Mouse (Mus musculus) CD4-positive, CD25-positive, alpha-beta regulatory T cell, adult 2 months (primary cell): ENCODE results near the gene Itsn1.
A peak's percentile ranks its signal among the peaks of the same experiment; 100 is the strongest.

Experiments used
- DNase-seq: peaks from one replicate; pipeline ENCODE4 v3.0.0-alpha.2; 2012; ENCODE audit warnings: low read depth, low spot score

The Itsn1 gene

DNA sequence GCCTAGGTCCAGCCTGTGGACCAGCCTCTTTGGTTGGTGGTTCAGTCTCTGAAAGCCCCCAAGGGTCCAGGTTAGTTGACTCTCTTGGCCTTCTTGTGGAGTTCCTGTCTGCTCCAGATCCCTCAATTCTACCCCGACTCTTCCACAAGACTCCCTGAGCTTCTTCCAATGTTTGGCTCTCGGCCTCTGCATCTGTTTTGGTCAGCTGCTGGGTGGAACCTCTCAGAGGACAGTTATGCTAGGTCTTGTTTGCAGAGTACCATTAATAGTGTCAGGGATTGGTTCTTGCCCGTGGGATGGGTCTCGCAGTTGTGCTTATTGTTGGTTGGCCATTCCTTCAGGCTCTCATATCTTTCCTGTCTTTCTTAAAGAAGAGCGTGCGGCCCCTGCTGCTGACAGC lies 39.5 kb downstream of the Itsn1 start:
- DNase-seq: no peak

DNA sequence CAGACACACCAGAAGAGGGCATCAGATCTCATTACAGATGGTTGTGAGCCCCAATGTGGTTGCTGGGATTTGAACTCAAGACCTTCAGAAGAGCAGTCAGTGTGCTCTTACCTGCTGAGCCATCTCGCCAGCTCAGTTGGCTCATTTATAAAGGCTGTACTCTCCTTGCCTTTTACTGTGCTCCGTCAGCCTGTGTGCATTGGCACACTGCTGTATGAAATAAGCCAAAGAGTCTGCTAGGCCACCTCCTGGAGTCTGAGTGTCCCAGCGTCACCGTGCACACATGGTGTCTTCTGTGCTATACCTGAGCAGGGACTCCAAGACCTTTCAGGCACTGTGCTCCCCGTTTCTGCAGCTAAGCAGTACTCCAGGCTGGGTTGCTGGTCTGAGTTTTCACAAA lies 40.8 kb downstream of the Itsn1 start:
- DNase-seq: no peak

DNA sequence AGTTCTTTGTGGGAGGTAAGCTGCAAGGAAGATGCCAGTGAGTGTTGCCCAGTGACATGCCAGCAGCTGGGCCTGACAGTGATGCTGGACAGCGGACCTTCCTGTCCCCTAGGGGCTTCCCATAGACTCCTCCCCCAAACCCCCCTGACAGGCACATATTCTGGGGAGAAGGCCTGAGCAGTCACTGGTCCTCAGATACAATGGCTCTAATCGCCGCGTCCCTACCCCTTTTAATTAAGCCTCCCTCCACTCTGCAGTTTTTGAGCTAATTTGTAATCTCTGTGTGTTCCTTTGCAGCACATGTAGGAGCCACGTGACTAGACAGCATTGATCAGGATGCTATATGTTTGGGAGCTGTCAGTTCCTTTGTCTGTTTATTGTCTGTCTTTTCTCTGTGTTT lies 41.6 kb downstream of the Itsn1 start:
- DNase-seq: no peak

DNA sequence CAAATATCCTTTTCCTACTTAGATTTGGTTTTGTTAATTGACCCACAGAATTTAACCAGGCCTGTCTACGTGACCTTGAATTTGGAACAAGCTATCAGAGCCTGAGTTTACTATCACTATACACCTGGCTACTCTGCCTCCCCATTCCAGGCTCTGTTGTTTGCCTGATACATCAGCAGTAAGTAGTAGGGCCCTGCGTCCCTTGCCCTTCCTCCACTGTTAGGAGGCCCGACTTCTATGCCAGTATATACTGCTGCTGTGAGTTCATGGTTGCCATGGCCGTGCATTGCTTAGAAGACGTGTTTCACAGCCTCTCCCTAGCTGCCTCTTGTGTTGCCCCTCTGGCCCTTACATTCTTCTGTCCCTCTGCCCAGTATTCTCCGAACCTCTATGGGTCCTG lies 42.3 kb downstream of the Itsn1 start:
- DNase-seq: no peak

DNA sequence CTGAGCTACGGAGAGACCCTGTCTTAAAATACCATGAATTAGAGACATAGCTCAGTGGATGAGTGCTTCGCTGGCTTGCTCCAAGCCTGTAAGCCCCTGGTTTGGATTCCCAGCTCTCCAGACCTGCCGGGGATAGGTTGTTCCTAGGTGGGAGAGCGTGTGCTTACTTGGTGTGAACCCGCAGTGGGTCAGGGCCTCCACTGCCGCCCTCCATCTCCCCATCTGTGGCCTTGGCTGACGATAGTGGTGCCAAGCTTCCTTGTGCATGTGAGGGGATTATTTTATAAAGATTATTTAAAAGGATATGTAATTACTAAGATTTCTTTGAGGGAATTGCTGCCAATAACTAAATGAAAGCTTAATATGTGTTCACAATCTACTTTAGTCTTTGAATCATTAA lies 43.5 kb downstream of the Itsn1 start:
- no peak for DNase-seq

DNA sequence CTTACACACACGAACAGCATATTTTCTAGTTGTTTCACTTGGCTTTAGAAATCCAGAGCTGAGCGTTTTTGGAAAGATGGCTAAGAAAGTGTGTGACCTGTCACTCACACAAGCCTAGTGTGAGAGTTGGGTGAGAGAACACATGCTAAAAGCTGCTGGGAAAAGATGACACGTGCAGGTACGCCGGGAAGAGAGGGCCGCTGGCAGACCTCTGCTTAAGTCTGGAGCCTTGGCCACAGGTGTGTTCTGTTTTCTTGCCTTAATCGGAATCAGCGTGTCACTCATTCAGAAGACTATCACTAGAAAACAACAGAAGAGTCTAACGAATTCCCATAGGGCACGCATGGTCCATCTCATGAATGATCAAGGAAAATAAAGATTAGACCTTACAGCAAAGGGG lies 50.5 kb downstream of the Itsn1 start:
- DNase-seq: no peak

DNA sequence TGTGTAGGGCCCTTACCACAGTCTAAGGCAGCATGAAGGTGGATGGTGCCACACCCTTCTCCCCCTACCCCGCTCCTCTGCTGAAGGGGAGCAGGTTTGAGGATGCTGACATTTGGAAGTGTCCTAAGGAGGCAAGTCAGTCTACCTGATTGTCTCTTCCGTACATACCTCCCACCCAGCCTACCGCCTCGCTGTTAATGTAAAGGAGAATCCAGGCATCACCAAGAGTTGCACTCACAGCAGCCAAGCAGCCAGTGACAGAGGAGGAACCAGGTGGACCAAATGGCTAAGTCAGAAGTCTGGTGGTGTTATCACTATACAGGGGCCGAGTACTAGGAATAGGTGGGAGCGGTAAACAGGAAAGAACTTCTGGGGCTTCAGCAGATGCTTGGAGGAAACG lies 51.1 kb downstream of the Itsn1 start:
- no peak for DNase-seq

DNA sequence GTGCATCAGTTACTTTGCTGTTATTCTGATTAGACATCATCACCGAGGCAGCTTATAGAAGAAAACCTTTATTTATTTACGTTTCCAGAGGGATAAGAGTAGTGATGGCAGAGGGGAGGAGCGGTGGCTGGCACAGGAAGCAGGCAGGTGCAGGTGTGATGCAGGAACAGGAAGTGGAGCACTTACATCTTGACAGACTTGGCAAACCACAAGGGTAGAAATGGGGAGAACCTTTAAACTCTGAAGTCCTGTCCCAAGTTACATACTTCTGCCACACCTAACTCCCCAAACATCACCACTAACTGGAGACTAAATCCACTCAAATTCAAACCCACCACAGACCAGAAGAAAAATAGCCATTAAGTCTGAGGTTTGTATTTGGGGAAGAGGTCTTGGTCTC lies 51.7 kb downstream of the Itsn1 start:
- DNase-seq: peak; percentile 58

DNA sequence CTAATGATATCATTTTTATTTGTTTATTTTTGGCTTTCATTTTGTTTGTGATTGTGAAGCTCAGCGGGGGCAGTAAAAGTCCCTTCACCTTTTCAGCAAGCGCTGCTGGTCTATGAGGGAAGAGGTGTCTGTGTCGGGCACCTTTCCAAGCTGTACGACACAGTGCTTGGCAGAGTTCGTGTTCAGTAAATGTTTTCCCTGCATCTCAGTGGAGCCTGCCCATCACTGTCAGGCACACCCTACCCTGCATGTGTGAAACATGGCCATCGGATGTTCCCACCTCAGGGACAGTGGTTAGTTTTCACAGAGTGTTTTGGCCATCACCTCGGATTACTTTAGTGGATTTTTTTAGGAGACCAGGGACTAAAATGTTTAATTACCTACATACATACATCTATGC lies 54.1 kb downstream of the Itsn1 start:
- no peak for DNase-seq

DNA sequence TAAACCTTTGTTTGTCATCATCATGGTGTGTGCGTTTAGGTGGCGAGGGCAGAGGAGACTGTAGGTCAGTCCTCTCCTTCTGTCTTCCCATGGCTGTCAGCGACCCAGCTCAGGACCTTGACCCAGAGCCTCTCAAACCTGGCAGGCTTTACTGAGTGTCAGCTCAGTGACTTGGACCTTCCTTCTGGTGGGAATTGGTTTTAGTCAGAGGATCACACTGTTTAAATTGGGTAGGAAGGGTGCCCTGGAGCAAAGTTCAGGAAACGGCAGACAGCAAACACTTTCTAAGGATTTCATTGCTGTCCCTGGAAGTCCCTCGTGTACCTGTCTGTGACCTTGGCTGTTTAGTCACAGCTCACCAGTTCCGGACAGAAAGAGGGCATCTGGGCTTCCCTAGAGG lies 55.2 kb downstream of the Itsn1 start:
- DNase-seq: no peak

DNA sequence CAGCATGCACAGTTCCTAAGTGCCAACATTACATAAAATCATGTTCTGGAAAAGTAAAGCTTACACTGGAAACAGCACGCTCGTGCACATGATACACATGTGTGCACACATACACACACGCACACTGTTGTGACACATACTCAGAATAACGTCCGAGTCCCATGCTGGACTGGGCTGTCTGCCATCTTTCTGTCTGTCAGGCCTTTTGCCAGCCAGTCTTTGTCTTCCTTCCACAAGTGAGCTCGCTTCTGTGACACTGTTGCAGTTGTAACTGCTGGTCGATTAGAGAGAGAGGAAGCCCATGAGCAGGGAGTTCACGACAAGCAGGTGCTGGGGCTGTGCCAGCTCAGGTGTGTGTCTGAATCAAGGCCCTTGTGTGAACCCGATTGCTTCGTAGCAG lies 57.3 kb downstream of the Itsn1 start:
- no peak for DNase-seq

DNA sequence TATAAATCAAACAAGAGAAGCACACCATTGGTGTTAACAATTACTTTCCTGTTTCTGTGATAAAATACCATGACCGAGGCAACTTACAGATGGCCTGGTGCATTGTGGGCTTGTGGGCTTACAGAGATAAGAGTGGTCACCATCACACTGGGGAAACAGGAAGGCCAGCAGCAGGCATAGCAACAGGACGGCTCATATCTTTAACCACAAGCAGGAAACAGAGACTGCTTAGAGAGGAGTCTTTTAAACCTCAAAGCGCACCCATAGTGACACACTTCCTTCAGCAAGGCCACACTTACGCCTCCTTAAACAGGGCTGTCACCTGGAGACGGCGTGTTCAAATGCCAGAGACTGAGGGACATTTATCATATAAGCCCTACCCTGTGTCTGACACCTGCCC lies 60.6 kb downstream of the Itsn1 start:
- DNase-seq: peak; percentile 65

DNA sequence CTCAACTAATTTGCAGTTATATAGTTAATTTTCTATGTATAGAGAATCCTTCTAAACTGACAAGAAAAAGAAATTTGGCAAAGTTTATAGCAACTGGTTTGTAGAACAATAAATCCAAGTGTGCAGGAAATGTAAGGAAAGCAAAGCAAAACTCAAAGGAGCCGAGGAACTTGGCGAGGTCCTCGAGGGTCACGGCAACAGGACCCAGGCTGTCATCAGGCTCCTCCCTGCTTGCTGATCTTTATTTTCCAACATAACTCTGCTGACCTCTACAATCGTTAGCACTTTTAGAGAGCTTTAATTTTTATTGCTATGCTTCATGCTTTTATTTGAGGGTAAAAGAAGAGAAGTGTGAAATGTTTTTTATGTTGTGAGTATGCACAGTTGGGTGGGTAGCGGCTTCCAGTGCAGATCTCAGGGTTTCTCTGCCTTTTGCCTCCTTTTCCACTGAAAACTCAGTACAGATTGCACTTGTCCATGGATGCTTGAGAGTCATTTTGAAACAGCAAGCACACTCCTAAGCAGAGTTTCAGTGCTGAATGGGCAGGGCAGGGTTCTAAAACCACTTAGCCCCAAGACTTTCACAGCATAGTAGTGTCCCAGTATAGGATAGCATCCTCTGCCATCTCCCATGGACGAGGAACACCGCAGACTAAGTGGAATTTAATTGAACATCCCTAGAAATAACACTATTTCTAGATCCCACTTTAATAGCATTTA lies 63.6 kb downstream of the Itsn1 start:
- DNase-seq: no peak

DNA sequence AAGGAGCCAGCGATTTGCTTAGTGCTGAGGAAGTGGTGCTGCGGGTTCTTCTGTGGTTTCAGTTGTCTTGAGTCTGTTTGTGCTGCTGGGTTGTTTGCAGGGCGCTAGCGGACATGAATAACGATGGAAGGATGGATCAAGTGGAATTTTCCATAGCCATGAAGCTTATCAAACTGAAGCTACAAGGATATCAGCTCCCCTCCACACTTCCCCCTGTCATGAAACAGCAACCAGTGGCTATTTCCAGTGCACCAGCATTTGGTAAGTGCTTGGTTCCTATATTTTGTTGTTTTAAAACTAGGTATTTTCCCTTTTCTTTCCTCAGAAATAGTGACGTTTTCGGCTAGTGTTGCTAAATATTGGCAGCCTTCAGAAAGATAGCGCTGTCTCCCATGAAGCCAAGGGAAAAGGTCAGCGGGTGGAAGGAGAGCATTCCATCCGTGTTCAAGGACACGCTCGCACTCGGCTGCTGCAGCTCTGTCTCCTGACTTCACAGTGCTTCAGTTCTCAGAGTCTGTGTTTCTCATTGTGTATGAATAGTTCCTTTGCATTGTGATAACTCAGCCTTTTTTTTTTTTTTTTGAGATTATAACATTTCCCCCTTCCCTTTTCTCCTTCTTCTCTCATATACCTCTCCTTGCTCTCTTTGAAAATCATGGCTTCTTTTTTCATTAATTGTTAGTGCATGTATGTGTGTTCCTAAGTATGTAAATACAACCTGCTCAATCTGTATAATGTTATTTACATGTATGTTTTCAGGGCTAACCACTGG lies 64.6 kb downstream of the Itsn1 start:
- peak; percentile 27 for DNase-seq

DNA sequence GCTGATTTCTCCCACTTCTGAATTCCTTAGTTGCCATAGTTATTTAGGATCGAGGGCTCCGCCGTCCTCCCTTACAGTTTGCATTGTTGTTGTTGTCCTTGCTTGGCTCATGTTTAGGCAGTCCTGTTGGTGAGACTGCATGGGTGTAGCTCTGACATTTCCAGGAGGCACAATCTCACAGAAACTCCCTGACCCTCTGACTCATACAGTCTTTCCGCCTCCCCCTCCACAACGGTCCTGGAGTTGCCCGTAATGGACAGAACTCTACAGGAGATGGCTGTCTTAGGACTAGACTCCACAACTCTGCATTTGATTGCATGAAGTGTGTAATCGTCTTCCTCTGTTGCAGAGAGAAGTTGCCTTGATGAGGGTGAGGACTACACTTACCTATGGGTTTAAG lies 65.2 kb downstream of the Itsn1 start:
- DNase-seq: no peak

DNA sequence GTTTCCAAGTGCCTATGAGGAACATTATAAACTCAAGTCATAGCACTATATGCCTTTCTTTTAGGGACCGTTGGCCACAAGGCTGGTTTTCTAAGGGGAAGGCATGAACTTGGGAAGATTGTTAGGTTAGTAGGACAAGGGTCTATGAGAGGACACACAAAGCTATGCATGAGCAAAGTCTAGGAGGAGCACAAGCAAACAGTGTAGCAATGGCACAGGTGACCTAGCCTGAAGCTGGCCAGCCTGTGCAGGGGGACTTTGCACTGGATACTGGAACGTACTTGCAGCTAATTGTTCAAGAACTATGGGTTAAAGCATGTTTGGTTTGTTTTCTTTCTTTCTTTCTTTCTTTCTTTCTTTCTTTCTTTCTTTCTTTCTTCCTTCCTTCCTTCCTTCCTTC lies 66.0 kb downstream of the Itsn1 start:
- no peak for DNase-seq

DNA sequence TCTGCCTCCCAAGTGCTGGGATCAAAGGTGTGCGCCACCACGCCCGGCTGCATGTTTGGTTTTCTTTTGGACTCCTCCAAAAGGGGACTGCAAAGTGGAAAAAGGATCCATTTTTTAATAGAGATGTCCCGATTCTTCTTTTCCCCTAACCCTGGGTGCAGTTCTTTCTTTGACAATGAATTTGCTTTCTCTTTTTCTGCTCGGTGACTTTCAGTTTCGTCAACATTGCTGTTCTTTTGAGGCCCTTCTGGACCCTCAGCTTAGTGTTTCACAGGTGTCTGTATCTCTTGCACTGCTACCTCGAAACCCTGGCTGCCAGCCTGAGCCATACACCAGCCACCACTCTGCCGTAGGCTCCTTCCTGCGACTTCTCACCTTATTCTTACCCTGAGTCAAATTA lies 66.5 kb downstream of the Itsn1 start:
- no peak for DNase-seq

DNA sequence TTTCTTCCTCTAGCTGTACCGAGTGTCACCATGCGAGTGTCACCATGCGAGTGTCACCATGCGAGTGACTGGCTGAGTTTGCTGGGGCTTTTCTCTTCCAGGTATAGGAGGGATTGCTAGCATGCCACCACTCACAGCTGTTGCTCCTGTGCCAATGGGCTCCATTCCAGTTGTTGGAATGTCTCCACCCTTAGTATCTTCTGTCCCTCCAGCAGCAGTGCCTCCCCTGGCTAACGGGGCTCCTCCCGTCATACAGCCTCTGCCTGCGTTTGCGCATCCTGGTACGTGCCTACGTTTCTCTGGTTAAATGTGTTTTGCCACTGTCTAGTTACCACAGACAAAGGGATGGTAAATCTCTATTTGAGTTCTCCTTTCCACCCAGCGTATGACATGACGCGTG lies 72.3 kb downstream of the Itsn1 start:
- no peak for DNase-seq

DNA sequence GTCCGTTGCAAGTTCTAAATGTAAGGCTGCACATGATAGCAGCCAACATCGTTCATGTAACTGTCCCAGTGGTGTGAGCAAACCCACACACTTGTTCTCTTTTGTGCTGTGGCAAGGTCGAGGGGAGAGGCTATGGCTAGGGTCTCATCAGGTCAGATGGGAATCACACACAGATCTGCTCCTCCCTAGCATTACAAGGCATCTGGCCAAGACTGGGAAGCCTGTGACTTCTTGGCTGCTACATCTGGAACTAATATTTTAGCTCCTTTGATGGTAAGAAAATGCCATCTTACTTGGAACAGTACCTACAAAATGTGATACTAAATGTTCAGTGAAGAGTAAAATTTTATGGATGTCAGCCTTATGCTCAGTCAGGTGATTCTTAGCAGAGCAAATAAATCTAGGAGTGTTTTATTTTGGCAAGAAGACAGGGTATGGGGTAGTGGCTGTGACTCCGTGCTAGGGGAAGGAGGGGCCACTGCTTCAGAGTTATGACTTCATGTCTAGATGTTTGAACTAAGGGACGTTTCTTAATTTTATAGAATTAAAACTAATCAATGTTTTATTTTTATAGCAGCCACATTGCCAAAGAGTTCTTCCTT lies 73.5 kb downstream of the Itsn1 start:
- DNase-seq: no peak

DNA sequence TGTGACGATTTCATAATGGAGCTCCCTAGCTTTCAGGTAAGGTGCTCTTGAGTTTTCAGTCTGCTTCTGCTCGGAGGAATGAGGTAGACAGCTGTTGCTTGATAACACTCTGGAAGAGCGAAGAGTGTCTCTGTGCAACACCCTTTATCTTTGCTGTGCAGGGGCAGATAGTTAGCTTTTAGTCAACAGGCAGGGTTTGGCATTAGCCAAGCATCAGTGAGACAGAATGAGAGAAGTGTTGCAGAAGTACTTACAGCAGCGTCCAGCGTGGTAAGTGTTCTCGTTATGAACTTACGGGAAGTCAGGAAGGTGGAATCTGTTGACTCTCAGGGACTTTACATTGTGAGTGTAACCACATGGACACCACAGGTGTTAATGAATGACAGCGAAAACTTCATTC lies 75.3 kb downstream of the Itsn1 start:
- no peak for DNase-seq

DNA sequence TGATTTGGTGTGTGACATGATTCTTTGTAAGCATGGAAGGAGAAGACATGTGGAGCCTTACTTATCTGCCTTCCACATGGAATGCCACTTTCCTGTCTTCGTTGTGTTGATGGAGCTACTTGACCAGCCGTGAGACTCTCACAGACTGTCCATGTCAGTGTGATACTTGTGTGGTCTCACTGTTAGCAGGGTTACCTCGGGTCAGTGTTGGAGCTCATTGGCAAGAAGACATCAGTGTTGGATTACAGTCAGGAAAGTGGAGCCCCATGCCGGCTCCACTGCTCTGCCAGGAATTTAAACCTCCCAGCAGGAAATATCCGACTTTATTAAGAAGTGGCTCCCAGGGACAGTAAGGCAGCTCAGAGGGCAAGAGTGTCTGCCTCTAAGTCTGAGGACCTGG lies 75.8 kb downstream of the Itsn1 start:
- DNase-seq: no peak

DNA sequence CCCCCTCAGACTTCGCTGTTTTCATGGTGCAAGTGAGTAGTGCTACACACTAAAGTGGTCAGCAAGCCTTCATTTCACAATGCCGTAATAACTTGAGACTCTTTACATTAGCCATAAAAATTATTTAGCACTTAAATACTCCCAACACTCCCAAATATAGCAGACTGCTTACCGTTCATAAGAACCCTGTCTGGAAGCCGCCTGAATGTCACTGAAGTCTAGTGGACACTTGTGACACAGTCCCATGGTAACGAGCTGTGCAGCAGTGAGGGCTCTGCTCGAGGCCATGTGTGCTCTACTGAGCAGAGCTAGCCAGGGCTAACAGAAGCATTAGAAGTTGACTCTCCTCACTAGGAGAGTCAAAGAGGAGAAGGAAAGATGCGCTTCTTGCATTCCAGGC lies 81.2 kb downstream of the Itsn1 start:
- no peak for DNase-seq

DNA sequence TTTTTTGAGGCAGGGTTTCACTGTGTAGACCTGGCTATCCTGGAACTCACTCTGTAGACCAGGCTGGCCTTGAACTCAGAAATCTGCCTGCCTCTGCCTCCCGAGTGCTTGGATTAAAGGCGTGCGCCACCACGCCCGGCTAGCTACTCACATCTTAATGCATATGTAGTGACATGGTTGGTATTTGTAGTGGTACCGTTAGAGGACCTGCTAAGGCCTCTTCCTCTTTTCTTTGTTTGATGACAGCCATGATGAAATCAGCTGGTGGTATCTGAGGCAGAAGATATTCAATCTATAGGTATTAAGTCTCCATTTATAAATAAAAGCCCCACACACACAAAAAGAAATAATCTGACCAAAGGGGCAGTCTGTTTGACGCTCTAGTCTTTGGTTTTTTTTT lies 82.3 kb downstream of the Itsn1 start:
- DNase-seq: no peak
